Mouse (Mus musculus) cerebellum, postnatal 4 days (tissue): ENCODE data around the gene Prps1l1.

ENCODE experiments used
- DNase-seq, 2 experiments: peaks; one replicate each; pipeline ENCODE4 v3.0.0; 2022; ENCODE audit warnings: low spot score in 2 of 2, mixed read lengths in 1 of 2

The Prps1l1 gene

GRCm38 (mm10) chr12:35025916-35026432 is 41.4 kb downstream of the Prps1l1 start:
- DNase-seq: no peak

DNA sequence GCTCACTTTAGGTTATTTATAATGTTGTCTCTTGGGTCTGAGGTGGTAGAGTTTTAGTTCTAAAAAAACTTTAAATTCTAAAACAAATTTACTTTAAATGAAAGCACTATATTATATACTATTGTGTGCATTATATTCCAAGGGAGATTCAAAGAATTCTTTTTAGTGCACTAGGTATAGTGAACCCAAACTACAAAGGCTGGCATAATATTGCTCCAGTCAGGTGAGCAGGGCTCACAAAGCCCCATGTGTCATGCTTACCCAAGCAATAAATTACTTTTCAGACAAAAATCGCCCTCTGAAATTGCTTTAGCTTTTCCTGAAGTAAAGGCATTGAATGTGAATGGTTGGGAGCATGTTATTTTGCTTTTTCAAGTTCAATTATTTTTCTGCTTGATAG is 43.0 kb downstream of the Prps1l1 start:
- DNase-seq: no peak
